Mouse (Mus musculus): ENCODE data around the gene Kcnc3.

Gene Kcnc3

GRCm38 (mm10) chr7:44626966-44627365 lies 36.5 kb downstream of the Kcnc3 start:
- in situ Hi-C loops (cut with MseI, MboI): no loop called here

GRCm38 (mm10) chr7:44628402-44629034 lies 38.1 kb downstream of the Kcnc3 start:
- in situ Hi-C loops (cut with MseI, MboI): no loop called here

- in situ Hi-C loops (cut with MseI, MboI): no loop called here
Observed at GRCm38 (mm10) chr7:44630437-44630836, 40.0 kb downstream of the Kcnc3 start.

GRCm38 (mm10) chr7:44632676-44633075 lies 42.2 kb downstream of the Kcnc3 start:
- in situ Hi-C loops (cut with MseI, MboI): no loop called here

- in situ Hi-C loops (cut with MseI, MboI): no loop called here
Observed at GRCm38 (mm10) chr7:44633407-44633806, 42.9 kb downstream of the Kcnc3 start.

- in situ Hi-C loops (cut with MseI, MboI): no loop called here
Observed at GRCm38 (mm10) chr7:44636684-44637083, 46.2 kb downstream of the Kcnc3 start.

GRCm38 (mm10) chr7:44638663-44639062 lies 48.2 kb downstream of the Kcnc3 start:
- in situ Hi-C loops (cut with MseI, MboI): no loop called here

- in situ Hi-C loops (cut with MseI, MboI): loop anchor here in 1 of 2 experiments (5.0 kb wide), 1 partner anchor 84 kb away; no protein-coding TSS in a partner anchor
Observed at GRCm38 (mm10) chr7:44640843-44641605, 50.6 kb downstream of the Kcnc3 start.

GRCm38 (mm10) chr7:44641887-44642286 lies 51.4 kb downstream of the Kcnc3 start:
- in situ Hi-C loops (cut with MseI, MboI): loop anchor here in 1 of 2 experiments (5.0 kb wide), 1 partner anchor 85 kb away; no protein-coding TSS in a partner anchor

- in situ Hi-C loops (cut with MseI, MboI): no loop called here
Observed at GRCm38 (mm10) chr7:44645256-44645655, 54.8 kb downstream of the Kcnc3 start.

GRCm38 (mm10) chr7:44645951-44646350 lies 55.5 kb downstream of the Kcnc3 start:
- in situ Hi-C loops (cut with MseI, MboI): no loop called here

- in situ Hi-C loops (cut with MseI, MboI): no loop called here
Observed at GRCm38 (mm10) chr7:44647042-44647724, 56.7 kb downstream of the Kcnc3 start.

GRCm38 (mm10) chr7:44647729-44648128 lies 57.3 kb downstream of the Kcnc3 start:
- in situ Hi-C loops (cut with MseI, MboI): no loop called here

GRCm38 (mm10) chr7:44649094-44649610 lies 58.7 kb downstream of the Kcnc3 start:
- in situ Hi-C loops (cut with MseI, MboI): no loop called here

- in situ Hi-C loops (cut with MseI, MboI): no loop called here
Observed at GRCm38 (mm10) chr7:44649990-44650389, 59.5 kb downstream of the Kcnc3 start.

- in situ Hi-C loops (cut with MseI, MboI): no loop called here
Observed at GRCm38 (mm10) chr7:44651416-44651815, 61.0 kb downstream of the Kcnc3 start.

GRCm38 (mm10) chr7:44653773-44654172 lies 63.3 kb downstream of the Kcnc3 start:
- in situ Hi-C loops (cut with MseI, MboI): no loop called here

Data from mouse trophoblast stem cell (cell line).